Mouse (Mus musculus): ENCODE data around the gene Sirt7. TPM values are rescaled to one million over a fixed set of nuclear protein-coding genes. Genes with fewer than 3 reads are reported as not detected.

The Sirt7 gene
- total RNA-seq, 2 experiments from 2014 or later, result 21.9 to 48.8 TPM

- peak; percentile 46 for ATAC-seq (replicated peaks; ENCODE audit: low FRiP score, poor library complexity, severe bottlenecking)
Measured at GRCm38 (mm10) chr11:120642939-120643600, 18.0 kb upstream of the Sirt7 start.

GRCm38 (mm10) chr11:120641869-120642268, 16.8 kb upstream of the Sirt7 start:
- no peak for ATAC-seq (replicated peaks; ENCODE audit: low FRiP score, poor library complexity, severe bottlenecking)

GRCm38 (mm10) chr11:120641255-120641654, 16.2 kb upstream of the Sirt7 start:
- ATAC-seq (replicated peaks; ENCODE audit: low FRiP score, poor library complexity, severe bottlenecking), result no peak

- no peak for ATAC-seq (replicated peaks; ENCODE audit: low FRiP score, poor library complexity, severe bottlenecking)
Measured at GRCm38 (mm10) chr11:120634810-120635209, 9.8 kb upstream of the Sirt7 start.

- peak; percentile 42 for ATAC-seq (replicated peaks; ENCODE audit: low FRiP score, poor library complexity, severe bottlenecking)
Measured at GRCm38 (mm10) chr11:120633520-120634343, 8.7 kb upstream of the Sirt7 start, which contains the start of gene Mafg. Mafg (minus strand) TSS chr11:120633600.

- ATAC-seq (replicated peaks; ENCODE audit: low FRiP score, poor library complexity, severe bottlenecking), result peak; percentile 40
Measured at GRCm38 (mm10) chr11:120632559-120633519, 7.8 kb upstream of the Sirt7 start.

- ATAC-seq (replicated peaks; ENCODE audit: low FRiP score, poor library complexity, severe bottlenecking), result peak; percentile 44
Measured at GRCm38 (mm10) chr11:120631726-120632448, 6.8 kb upstream of the Sirt7 start.

GRCm38 (mm10) chr11:120630881-120631725, 6.1 kb upstream of the Sirt7 start:
- peak; percentile 12; the same call in 1 of the 2 replicates for ATAC-seq (replicated peaks; ENCODE audit: low FRiP score, poor library complexity, severe bottlenecking)

- peak; percentile 15; the same call in 1 of the 2 replicates for ATAC-seq (replicated peaks; ENCODE audit: low FRiP score, poor library complexity, severe bottlenecking)
Measured at GRCm38 (mm10) chr11:120630401-120630871, 5.4 kb upstream of the Sirt7 start.

- ATAC-seq (replicated peaks; ENCODE audit: low FRiP score, poor library complexity, severe bottlenecking), result peak; percentile 35
Measured at GRCm38 (mm10) chr11:120629911-120630310, 4.9 kb upstream of the Sirt7 start.

GRCm38 (mm10) chr11:120629341-120629730, 4.3 kb upstream of the Sirt7 start:
- ATAC-seq (replicated peaks; ENCODE audit: low FRiP score, poor library complexity, severe bottlenecking), result peak; percentile 54

- ATAC-seq (replicated peaks; ENCODE audit: low FRiP score, poor library complexity, severe bottlenecking), result no peak
Measured at GRCm38 (mm10) chr11:120628601-120629340, 3.7 kb upstream of the Sirt7 start.

- ATAC-seq (replicated peaks; ENCODE audit: low FRiP score, poor library complexity, severe bottlenecking), result no peak
Measured at GRCm38 (mm10) chr11:120627468-120628300, 2.6 kb upstream of the Sirt7 start.

- no peak for ATAC-seq (replicated peaks; ENCODE audit: low FRiP score, poor library complexity, severe bottlenecking)
Measured at GRCm38 (mm10) chr11:120626785-120627467, 1.9 kb upstream of the Sirt7 start.

- ATAC-seq (replicated peaks; ENCODE audit: low FRiP score, poor library complexity, severe bottlenecking), result peak; percentile 65
Measured at GRCm38 (mm10) chr11:120624680-120625111, 344 bp downstream of the Sirt7 start.
